Mouse (Mus musculus) heart, adult 9 months (tissue): Measurements from ENCODE around the gene Galnt10.

Experiments
- DNase-seq, 2 experiments: peaks; one replicate each; pipeline ENCODE4 v3.0.0; 2022; ENCODE audit warnings: low spot score in 2 of 2

Galnt10 gene

DNA sequence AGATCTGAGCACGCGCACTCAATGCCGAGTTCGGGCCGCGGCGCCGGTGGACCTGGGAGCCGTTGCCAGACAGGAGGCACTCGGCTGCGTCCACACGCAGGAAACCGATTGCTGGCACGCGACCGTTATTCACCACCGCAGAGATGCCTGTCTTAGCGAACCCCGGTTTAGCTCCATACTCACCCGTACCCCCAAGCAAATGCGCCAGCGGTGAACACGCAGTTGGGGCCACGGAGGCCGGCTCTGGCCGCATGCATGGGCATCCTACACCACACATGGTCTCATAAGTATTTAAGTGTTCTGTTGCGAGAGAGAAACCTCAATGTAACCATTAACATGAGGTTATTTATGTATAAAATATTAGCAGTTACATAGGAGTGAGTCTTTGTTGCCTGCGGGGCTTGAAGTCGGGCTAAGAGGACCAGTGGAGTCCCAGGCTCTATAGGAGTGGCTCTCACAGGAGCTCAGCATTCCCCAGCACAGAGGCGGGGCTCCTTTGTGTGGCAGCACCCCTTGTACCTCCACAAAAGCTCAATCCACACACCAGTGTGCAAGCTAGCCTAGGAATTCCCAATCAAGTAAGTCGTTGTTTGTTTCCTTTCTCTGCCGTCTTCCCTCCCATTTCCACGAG, 182.8 kb downstream of the Galnt10 start:
- DNase-seq, result no peak

DNA sequence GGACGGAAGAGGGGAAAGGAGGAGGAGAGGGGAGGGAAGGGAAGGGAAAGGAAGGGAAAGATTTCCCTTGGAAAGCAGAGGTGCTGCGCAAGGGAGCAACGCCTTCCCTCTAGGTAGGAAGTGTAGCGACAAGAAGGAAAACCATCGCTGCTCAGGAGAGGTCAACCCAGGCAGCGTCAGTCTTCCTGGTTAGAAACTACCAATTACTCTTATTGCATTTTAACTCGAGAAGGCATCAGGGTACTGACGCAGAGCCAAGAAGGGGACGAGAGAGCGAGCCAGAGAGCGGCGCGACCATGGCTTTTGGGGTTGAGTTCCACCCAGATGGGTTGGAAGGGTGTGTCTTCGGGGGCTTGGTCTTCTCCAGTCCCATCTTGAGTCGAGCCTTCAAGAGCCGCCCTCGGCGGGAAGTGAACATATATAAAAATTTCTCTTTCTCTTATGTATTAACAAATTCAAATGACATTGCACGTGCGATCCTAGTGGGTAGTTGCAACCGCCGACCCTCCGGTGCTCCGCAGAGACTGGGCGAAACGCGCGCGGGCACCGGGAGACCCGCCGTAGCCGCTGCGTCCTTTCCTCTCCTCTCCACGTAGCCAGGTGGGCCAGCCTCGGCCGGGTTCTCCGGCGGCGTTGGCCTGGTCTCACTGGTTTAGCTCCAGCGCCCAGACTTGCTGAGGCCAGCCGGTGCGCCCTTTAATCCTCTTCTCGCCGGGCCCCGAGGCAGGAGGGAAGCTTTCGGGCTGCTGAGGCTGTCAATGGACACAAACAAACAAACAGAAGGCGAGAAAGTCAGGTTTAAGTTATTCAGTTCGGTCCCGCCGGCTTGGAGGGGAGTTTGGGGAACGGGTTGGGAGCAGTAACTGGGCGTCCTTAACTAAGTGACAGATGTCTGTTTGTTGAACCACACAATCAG, 184.0 kb downstream of the Galnt10 start:
- no peak for DNase-seq

DNA sequence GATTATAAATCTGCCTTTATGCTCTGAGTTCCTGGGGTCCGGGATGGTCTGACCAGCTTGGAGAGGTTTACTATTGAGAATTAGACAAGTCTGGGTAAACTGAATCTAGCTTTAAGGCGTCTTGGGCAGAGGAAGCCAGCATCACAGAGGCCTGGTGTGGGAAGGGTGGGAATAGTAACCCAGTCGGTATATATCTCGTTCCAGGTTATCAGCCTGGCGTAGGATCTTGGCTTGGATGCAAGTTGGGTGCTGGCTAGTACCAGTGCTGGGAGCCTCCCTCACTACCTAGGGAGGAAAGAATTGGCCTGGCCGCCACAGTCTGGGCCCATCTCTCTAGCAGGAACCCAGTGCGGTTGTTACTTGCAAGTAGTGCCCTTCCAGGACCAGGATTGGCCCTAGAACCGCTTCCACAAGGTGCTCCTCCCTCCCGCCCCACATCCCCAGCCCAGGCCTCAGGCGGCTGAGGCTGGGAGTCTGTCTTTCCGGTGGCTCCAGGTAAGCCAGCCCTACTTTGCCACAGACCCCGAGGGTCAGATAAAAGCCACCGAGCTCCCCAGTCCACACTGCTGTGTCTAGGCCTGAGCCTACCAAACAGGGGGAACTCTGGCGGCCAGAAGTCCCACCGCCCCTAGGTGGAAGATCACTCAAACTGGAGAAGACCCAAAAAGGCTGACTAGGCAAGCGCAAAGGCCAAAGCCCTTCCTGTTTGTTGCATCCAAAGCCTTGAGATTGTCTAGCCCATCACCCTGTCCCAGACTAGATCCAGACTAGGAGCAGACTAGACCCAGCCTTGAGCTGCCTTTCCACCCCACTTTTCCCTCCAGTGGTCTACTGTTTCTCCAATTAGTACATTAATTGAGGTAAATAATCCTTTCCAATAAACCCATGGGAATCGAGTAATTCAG, 184.9 kb downstream of the Galnt10 start:
- DNase-seq, result no peak

GRCm38 (mm10) chr11:57831281-57831781, 186.1 kb downstream of the Galnt10 start:
- no peak for DNase-seq

DNA sequence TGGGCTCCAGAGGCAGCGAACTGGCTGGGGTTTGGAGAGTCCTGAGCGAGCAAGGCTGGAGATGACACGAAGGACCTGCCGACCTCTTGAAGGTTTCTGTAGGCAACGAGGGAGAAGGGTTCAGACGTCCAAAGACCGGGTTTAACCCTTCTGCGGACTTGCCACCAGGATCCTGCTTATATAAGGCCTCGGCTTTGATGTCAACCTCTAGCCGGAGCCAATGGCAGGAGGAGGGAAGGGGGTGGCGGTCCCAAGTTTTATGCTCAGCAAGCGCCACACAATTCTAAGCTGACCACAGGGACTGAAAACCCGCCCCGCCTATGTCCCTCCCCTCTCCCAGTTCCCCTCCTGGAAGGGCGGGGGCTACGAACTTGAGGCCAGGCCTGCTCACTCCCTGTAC, 186.6 kb downstream of the Galnt10 start:
- DNase-seq, result no peak

DNA sequence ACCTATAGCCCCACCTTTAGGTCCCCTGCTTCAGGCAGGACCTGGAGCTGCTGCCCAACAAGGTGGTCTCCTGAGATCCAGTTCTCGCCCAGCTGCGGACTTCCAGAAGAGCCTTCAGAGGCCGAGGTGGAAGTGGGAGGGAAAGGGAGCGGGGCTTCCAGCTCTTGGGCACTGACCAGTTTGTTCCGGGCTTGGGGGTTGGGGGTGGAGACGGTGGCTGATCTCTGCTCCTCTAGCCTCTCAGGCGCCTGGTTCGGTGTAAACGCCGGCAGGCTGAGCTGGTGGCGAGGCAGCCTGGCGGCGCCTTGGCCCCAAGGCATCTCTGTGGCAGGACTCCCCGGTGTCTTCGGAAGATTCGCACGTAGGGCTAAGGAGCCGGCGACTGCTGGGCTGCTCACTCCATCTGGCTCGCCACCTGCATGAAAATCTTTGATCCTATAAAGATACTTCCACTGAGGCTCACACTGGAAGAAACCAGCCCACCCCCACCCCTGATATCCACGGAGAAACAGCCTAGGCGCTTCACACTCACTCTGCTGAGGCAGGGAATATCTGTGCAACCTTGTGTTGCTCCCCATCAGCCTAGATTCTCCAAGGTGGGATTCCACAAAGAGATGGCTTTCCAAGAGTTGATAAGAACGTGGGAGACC, 187.4 kb downstream of the Galnt10 start, which contains the start of gene Hand1:
Hand1 (minus strand) TSS at position 267 of the 650 bp plus-strand sequence.
- no peak for DNase-seq

GRCm38 (mm10) chr11:57833296-57833977, 188.2 kb downstream of the Galnt10 start:
- no peak for DNase-seq

DNA sequence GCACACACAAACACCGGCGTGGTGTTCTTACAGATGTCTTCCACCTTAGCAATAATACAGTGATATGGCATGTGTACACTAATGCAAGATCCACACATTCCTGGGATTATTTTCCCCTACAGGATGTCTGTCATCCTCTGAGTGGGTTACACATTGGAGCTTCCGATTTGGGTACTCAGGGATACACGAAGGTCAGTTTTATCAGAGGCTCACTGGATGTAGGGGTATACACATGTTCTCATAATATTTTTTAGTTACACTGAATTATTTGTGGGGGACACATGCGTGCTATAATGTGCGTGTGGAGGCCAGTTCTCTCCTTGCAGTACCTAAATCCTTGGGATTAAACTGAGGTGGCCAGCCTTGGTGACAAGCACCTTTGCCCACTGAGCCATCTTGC, 188.8 kb downstream of the Galnt10 start:
- DNase-seq, result no peak

- DNase-seq, result no peak
Measured at GRCm38 (mm10) chr11:57835331-57835730, 190.1 kb downstream of the Galnt10 start.

GRCm38 (mm10) chr11:57835931-57836330, 190.7 kb downstream of the Galnt10 start:
- no peak for DNase-seq

DNA sequence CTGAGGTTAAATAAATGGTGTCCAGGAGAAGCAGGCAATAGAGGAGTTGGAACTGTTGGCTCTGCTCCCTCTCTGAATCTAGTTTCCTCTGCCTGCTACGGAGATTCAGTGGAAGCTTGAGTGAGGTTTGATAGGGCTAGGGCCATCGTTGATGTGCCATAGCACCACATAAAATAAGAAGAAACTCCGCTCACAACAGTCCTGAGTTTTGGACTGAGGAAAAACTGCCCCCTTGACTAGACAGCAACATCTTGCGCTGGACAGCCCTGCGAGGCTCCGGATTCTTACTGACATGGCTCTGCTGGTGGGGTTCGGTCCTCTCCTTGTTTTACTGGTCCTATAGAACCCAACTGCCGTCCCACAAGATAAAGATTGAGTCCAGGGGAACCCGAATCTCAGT, 191.2 kb downstream of the Galnt10 start:
- no peak for DNase-seq
